Mouse (Mus musculus) limb, embryonic 14.5 days (tissue): ENCODE results near the gene Zfp628. TPM values are rescaled to one million over a fixed set of nuclear protein-coding genes. Genes with fewer than 3 reads are reported as not detected.

Experiments used
- ATAC-seq: fragments of 200-750 bp; cut with Nextera tagmentation; 2 replicates; pipeline ENCODE4 v1.8.0; 2017; ENCODE audit warnings: low read depth, moderate number of reproducible peaks, moderate TSS enrichment; ENCODE audit not compliant: low FRiP score
- DNase-seq: peaks from one replicate; pipeline ENCODE4 v3.0.0-alpha.2; 2015; ENCODE audit warnings: low spot score
- H3K27ac ChIP-seq: fragments of 300-500 bp; sonication (generic); replicated peaks from 2 replicates; pipeline ENCODE4 v1.5.1; 2014; ENCODE audit warnings: low read depth, mild to moderate bottlenecking, low read length, moderate library complexity, mixed read lengths
- H3K27me3 ChIP-seq: fragments of 300-500 bp; sonication (generic); 2 replicates; pipeline ENCODE4 v1.6.1; 2014; ENCODE audit warnings: low read length, mixed read lengths; ENCODE audit not compliant: control insufficient read depth, insufficient read depth
- H3K36me3 ChIP-seq: fragments of 300-500 bp; sonication (generic); 2 replicates; pipeline ENCODE4 v1.6.1; 2014; ENCODE audit warnings: mild to moderate bottlenecking, low read length, moderate library complexity, mixed read lengths; ENCODE audit not compliant: control insufficient read depth, insufficient read depth
- H3K4me1 ChIP-seq: fragments of 300-500 bp; sonication (generic); 2 replicates; pipeline ENCODE4 v1.6.1; 2014; ENCODE audit warnings: antibody characterized with exemption, low read length, mixed read lengths; ENCODE audit not compliant: control insufficient read depth, insufficient read depth
- H3K4me2 ChIP-seq: fragments of 300-500 bp; sonication (generic); replicated peaks from 2 replicates; pipeline ENCODE4 v1.6.1; 2014; ENCODE audit warnings: low read depth, mild to moderate bottlenecking, low read length, moderate library complexity; ENCODE audit not compliant: severe bottlenecking
- H3K4me3 ChIP-seq: fragments of 300-500 bp; sonication (generic); replicated peaks from 2 replicates; pipeline ENCODE4 v1.5.1; 2014; ENCODE audit warnings: low read length
- H3K9ac ChIP-seq: fragments of 300-500 bp; sonication (generic); 2 replicates; pipeline ENCODE4 v1.6.1; 2014; ENCODE audit warnings: mild to moderate bottlenecking, low read depth, low read length, moderate library complexity; ENCODE audit not compliant: severe bottlenecking
- H3K9me3 ChIP-seq: fragments of 300-500 bp; sonication (generic); 2 replicates; pipeline ENCODE4 v1.6.1; 2016; ENCODE audit warnings: low read length; ENCODE audit not compliant: control insufficient read depth
- POLR2A ChIP-seq: fragments of 200-500 bp; IDR thresholded peaks from 2 replicates; pipeline ENCODE4 v1.8.0; 2012; ENCODE audit warnings: inconsistent platforms, mild to moderate bottlenecking, moderate library complexity, borderline replicate concordance; ENCODE audit not compliant: insufficient read depth, insufficient read length; ENCODE audit errors: extremely low read depth
- WGBS: fragments of 180-500 bp; shearing (Covaris S2); extraction: QIAGEN DNeasy Blood & Tissue Kit; methylation state at CpG from one replicate; pipeline ENCODE4 v1.1.7; 2014; 5-methylcytosine and 5-hydroxymethylcytosine counted together
- polyA plus RNA-seq, 2 experiments: library from polyadenylated mRNA; depleted of rRNA in 1 of 2; stranded (reverse) in 1 of 2; unstranded in 1 of 2; fragments of >200 nt; fragmentation: Nextera tagmentation in 1 of 2; extraction: Ambion mirVana in 1 of 2; gene quantifications; 2 replicates each; pipeline versions ENCODE4 v1.2.1 to v1.2.3; 2012 to 2014

Gene Zfp628
- polyA plus RNA-seq, 2 experiments = 4.0 to 13.4 TPM

- Histone ChIP-seq H3K4me2 (no peak overlapping the region), H3K27ac (no peak overlapping the region), H3K9ac (no peak overlapping the region), H3K9me3 (no peaks in the 10 kb centered on the region), H3K36me3 (peaks cover 38% of the 10 kb centered on the region), H3K27me3 (no peaks in the 10 kb centered on the region), H3K4me3 (no peak overlapping the region), H3K4me1 (peaks cover 29% of the 10 kb centered on the region)
- WGBS = 85% methylated on average over 13 of the region's 21 CpGs
- no peak for ATAC-seq
- no peak for TF ChIP-seq POLR2A
- no peak for DNase-seq
Observed at GRCm38 (mm10) chr7:4919096-4919495, 4.1 kb downstream of the Zfp628 start.

- Histone ChIP-seq H3K27me3 (no peaks in the 10 kb centered on the region), H3K27ac (no peak overlapping the region), H3K36me3 (peaks cover 38% of the 10 kb centered on the region), H3K9me3 (no peaks in the 10 kb centered on the region), H3K9ac (no peak overlapping the region), H3K4me1 (peaks cover 36% of the 10 kb centered on the region), H3K4me2 (no peak overlapping the region), H3K4me3 (no peak overlapping the region)
- ATAC-seq = no peak
- no peak for DNase-seq
- no peak for TF ChIP-seq POLR2A
- WGBS = 83% methylated on average over 21 of the region's 21 CpGs
Observed at GRCm38 (mm10) chr7:4919971-4920370, 5.0 kb downstream of the Zfp628 start.

- H3K36me3 ChIP-seq = peaks cover 38% of the 10 kb centered on the region
- H3K27ac ChIP-seq = no peak overlapping the region
- no peak overlapping the region for H3K4me3 ChIP-seq
- no peak for TF ChIP-seq POLR2A
- no peak overlapping the region for H3K4me2 ChIP-seq
- WGBS = 94% methylated on average over 19 of the region's 19 CpGs
- H3K4me1 ChIP-seq = peaks cover 41% of the 10 kb centered on the region
- no peak for ATAC-seq
- H3K27me3 ChIP-seq = no peaks in the 10 kb centered on the region
- no peak for DNase-seq
- no peak overlapping the region for H3K9ac ChIP-seq
- H3K9me3 ChIP-seq = no peaks in the 10 kb centered on the region
Observed at GRCm38 (mm10) chr7:4920496-4920895, 5.5 kb downstream of the Zfp628 start.

- Histone ChIP-seq H3K4me1 (peaks cover 46% of the 10 kb centered on the region), H3K9ac (no peak overlapping the region), H3K4me3 (no peak overlapping the region), H3K4me2 (no peak overlapping the region), H3K36me3 (peaks cover 38% of the 10 kb centered on the region), H3K9me3 (no peaks in the 10 kb centered on the region), H3K27me3 (no peaks in the 10 kb centered on the region), H3K27ac (0 out of 2 replicates have a peak overlapping the region, but pooled peaks have one; percentile 28)
- no peak for ATAC-seq
- WGBS = 57% methylated on average over 23 of the region's 23 CpGs
- no peak for TF ChIP-seq POLR2A
- DNase-seq = no peak
Observed at GRCm38 (mm10) chr7:4920976-4921823, 6.2 kb downstream of the Zfp628 start.

- peak within 1 kb of the TSS; percentile 39 for H3K9ac ChIP-seq
- 26% methylated on average over 8 of the region's 8 CpGs for WGBS
- peak within 1 kb of the TSS; percentile 33 for H3K4me3 ChIP-seq
- H3K4me2 ChIP-seq = peak within 1 kb of the TSS; percentile 87
- H3K36me3 ChIP-seq = peaks cover 38% of the 10 kb centered on the region
- H3K4me1 ChIP-seq = peaks cover 44% of the 10 kb centered on the region
- H3K27me3 ChIP-seq = no peaks in the 10 kb centered on the region
- ATAC-seq (no peak), DNase-seq (no peak)
- no peak for TF ChIP-seq POLR2A
- peak within 1 kb of the TSS; percentile 68 for H3K27ac ChIP-seq
- no peaks in the 10 kb centered on the region for H3K9me3 ChIP-seq
Observed at GRCm38 (mm10) chr7:4921824-4922482, 6.9 kb downstream of the Zfp628 start, which contains the start of gene Nat14. Gene Nat14 (plus strand): TSS chr7:4922028.
